Mouse (Mus musculus) heart, adult 2 months (tissue): ENCODE measurements around the gene Nhlrc2.

Experiments used
- CTCF ChIP-seq: fragments of 200-600 bp; IDR thresholded peaks from 2 replicates; pipeline ENCODE4 v1.8.1; 2022; ENCODE audit warnings: antibody characterized with exemption, mild to moderate bottlenecking, moderate library complexity
- EP300 ChIP-seq: fragments of 200-500 bp; IDR thresholded peaks from 2 replicates; pipeline ENCODE4 v1.6.1; 2011; ENCODE audit warnings: low read depth, low read length, control low read depth; ENCODE audit not compliant: insufficient read depth
- POLR2A ChIP-seq: fragments of 200-500 bp; IDR thresholded peaks from 2 replicates; pipeline ENCODE4 v1.6.1; 2011; ENCODE audit warnings: mild to moderate bottlenecking, low read depth, low read length, control low read depth; ENCODE audit not compliant: insufficient read depth

GRCm38 (mm10) chr19:56631451-56631901 lies 83.4 kb downstream of the Nhlrc2 start:
- TF ChIP-seq CTCF (no peak), EP300 (no peak), POLR2A (no peak)
